Mouse (Mus musculus): ENCODE results near the gene H2afv.

DNA sequence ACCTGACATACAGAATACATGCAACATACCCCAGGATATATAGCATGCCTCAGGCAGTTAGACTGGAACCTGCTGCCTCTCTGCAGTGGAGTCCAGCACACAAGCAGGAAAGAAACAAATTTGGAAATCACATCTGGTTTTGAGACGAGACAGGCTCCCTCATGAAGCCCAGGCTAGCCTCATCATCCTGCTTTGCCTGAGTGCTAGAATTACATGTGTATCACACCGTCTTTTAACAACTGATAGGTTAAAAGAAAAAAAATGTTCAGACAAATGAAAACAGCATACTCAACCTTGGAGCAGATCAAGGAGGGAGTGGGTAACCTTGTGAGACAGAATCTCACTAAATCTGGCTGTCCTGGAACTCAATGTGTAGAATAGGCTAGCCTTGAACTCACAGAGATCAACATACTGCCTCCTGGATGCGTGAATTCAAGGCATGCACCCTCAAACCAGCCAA is 37.1 kb downstream of the H2afv start:
- TF ChIP-seq POLR2A (IDR thresholded peaks at IDR 0.05; ENCODE audit: insufficient read length, low read depth) (no peak), REST (IDR thresholded peaks at IDR 0.05; ENCODE audit: insufficient read depth, insufficient read length) (no peak), POLR2AphosphoS2 (IDR thresholded peaks at IDR 0.05; ENCODE audit: insufficient read length, low read depth) (no peak), SRF (IDR thresholded peaks at IDR 0.05; ENCODE audit: control insufficient read depth, insufficient read length, low read depth) (no peak), E2F4 (IDR thresholded peaks at IDR 0.05; ENCODE audit: insufficient read depth) (no peak), MYOD1 (IDR thresholded peaks at IDR 0.05; ENCODE audit: control insufficient read depth in 1 of 3, insufficient read length in 2 of 3, low read depth in 2 of 3) (no peak), MAX (IDR thresholded peaks at IDR 0.05; ENCODE audit: low read depth) (no peak), USF1 (IDR thresholded peaks at IDR 0.05; ENCODE audit: low read depth) (no peak), TCF3 (IDR thresholded peaks at IDR 0.05; ENCODE audit: insufficient read length, low read depth) (no peak)

Measured in myocyte (in vitro differentiated cells).